Mouse (Mus musculus) frontal cortex, adult (tissue): ENCODE results near the gene Tsacc.
"Not testable (repeated sequence)": the region's sequence is repeated elsewhere in the genome, so short reads cannot be mapped to it uniquely, and the experiment has no call there.

Source experiments
- ATAC-seq: cut with Nextera tagmentation; 2 replicates; pipeline ENCODE4 v1.9.2; 2017; ENCODE audit warnings: mild to moderate bottlenecking, moderate library complexity, mixed read lengths; ENCODE audit not compliant: low TSS enrichment

Gene Tsacc

GRCm38 (mm10) chr3:88296561-88297318 lies at the start of gene Tsacc, which contains the start of gene Cct3:
Gene Tsacc (minus strand): TSS chr3:88296999.
Gene Cct3 (plus strand): TSS chr3:88297116.
- peak; percentile 96 for ATAC-seq

- no peak for ATAC-seq
These were observed 42.2 kb upstream of the Tsacc start for GRCm38 (mm10) chr3:88339006-88339405.

GRCm38 (mm10) chr3:88338316-88338715 lies 41.5 kb upstream of the Tsacc start:
- no peak for ATAC-seq

- ATAC-seq: peak; percentile 35; the same call in 1 of the 2 replicates
These were observed 40.7 kb upstream of the Tsacc start for GRCm38 (mm10) chr3:88337367-88338020.

- peak; percentile 94 for ATAC-seq
These were observed 39.5 kb upstream of the Tsacc start, which contains the start of the genes Tmem79 and Smg5 for GRCm38 (mm10) chr3:88336058-88337013. Gene Tmem79 (minus strand): TSS chr3:88336148. Gene Smg5 (plus strand): TSS chr3:88336260.

- peak; percentile 6; the same call in 1 of the 2 replicates for ATAC-seq
These were observed 38.7 kb upstream of the Tsacc start for GRCm38 (mm10) chr3:88335436-88336053.

GRCm38 (mm10) chr3:88334902-88335435 lies 38.2 kb upstream of the Tsacc start:
- ATAC-seq: no peak

GRCm38 (mm10) chr3:88334029-88334658 lies 37.3 kb upstream of the Tsacc start:
- ATAC-seq: no peak

- ATAC-seq: no peak
These were observed 34.5 kb upstream of the Tsacc start for GRCm38 (mm10) chr3:88331282-88331681.

- ATAC-seq: no peak
These were observed 32.2 kb upstream of the Tsacc start for GRCm38 (mm10) chr3:88328956-88329355.

GRCm38 (mm10) chr3:88324951-88325405 lies 28.2 kb upstream of the Tsacc start, which contains the start of gene Glmp:
Gene Glmp (plus strand): TSS chr3:88325023.
- peak; percentile 82 for ATAC-seq

- ATAC-seq: no peak
These were observed 2.4 kb upstream of the Tsacc start for GRCm38 (mm10) chr3:88299172-88299571.

- peak; percentile 70 for ATAC-seq
These were observed 587 bp upstream of the Tsacc start for GRCm38 (mm10) chr3:88297321-88297851.

GRCm38 (mm10) chr3:88296110-88296560 lies 664 bp downstream of the Tsacc start:
- ATAC-seq: no peak

- ATAC-seq: not testable (repeated sequence)
These were observed 1.5 kb downstream of the Tsacc start for GRCm38 (mm10) chr3:88295272-88295671.

GRCm38 (mm10) chr3:88291970-88292369 lies 4.8 kb downstream of the Tsacc start:
- no peak for ATAC-seq

- ATAC-seq: not testable (repeated sequence)
These were observed 8.6 kb downstream of the Tsacc start for GRCm38 (mm10) chr3:88288133-88288713.

- no peak for ATAC-seq
These were observed 9.7 kb downstream of the Tsacc start, which contains the start of gene Gm38392 for GRCm38 (mm10) chr3:88287110-88287509. Gene Gm38392 (minus strand): TSS chr3:88287210.

GRCm38 (mm10) chr3:88285565-88285895 lies 11.3 kb downstream of the Tsacc start:
- not testable (repeated sequence) for ATAC-seq
